ENCODE assay signal across 9 mouse cellular contexts in the genomic region with DNA sequence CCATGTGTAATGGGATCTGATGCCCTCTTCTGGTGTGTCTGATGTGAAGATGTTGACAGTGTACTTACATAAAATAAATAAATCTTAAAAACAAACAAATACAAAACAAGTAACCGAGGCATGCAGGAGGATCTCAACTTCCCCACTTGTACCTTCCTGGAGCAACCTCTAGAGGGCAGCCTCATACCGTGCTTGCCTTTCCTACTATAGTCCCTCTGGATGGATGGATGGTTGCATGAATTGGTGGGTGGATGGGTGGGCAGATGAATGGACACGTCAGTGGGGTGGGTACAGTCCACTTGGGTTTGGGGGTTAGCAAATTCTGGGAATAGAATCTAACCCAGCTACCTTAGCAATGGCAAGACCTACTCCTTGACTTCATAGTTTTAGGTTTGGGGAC. TPM values are rescaled to one million over a fixed set of nuclear protein-coding genes. Genes with fewer than 3 reads are reported as not detected.
DNase-seq lines count a peak whose midpoint lies in the region; ATAC-seq and TF ChIP-seq lines count a peak whose summit lies in the region.
"Had no signal": no experiment of that assay in that cellular context is flagged by ENCODE, and none has a peak within 500 bp of the region (broad histone marks: within the 10 kb centered on the region; RNA-seq: fewer than 3 reads in every experiment).

No protein-coding gene starts in this region.

- no peak overlapping the region for H3K9ac ChIP-seq in ES-Bruce4 (ENCODE audit: low read depth, poor library complexity, severe bottlenecking)
- no peak overlapping the region for H3K9ac ChIP-seq in midbrain, postnatal 0 days (replicated peaks; ENCODE audit: low read length, poor library complexity, severe bottlenecking)

- WGBS in midbrain, postnatal 0 days: 14% methylated on average over 3 of the region's 3 CpGs

- no peak overlapping the region for H3K4me2 ChIP-seq in midbrain, postnatal 0 days (ENCODE audit: low read depth, low read length, poor library complexity, severe bottlenecking)

- TF ChIP-seq EP300 in ES-Bruce4 (IDR thresholded peaks at IDR 0.05; ENCODE audit: insufficient read depth, low read depth, low read length): no peak

- H3K4me3 ChIP-seq in layer of hippocampus, adult 2 months: no peak overlapping the region
- H3K4me3 ChIP-seq in ES-Bruce4 (ENCODE audit: low read depth, low read length): no peak overlapping the region
- no peak overlapping the region for H3K4me3 ChIP-seq in midbrain, postnatal 0 days (ENCODE audit: low read depth, low read length)

- no peaks in the 10 kb centered on the region for H3K27me3 ChIP-seq in ES-Bruce4 (ENCODE audit: control insufficient read depth, insufficient read depth, low read length, poor library complexity, severe bottlenecking)
- no peaks in the 10 kb centered on the region for H3K27me3 ChIP-seq in midbrain, postnatal 0 days (ENCODE audit: insufficient read depth, low read length)

- H3K4me1 ChIP-seq in ES-Bruce4 (ENCODE audit: control insufficient read depth, insufficient read depth, low read length): no peaks in the 10 kb centered on the region
- H3K4me1 ChIP-seq in midbrain, postnatal 0 days (ENCODE audit: insufficient read depth, low read length): no peaks in the 10 kb centered on the region

- H3K9me3 ChIP-seq in ES-Bruce4 (replicated peaks; ENCODE audit: control insufficient read depth, insufficient read depth, low read length, poor library complexity, severe bottlenecking): no peaks in the 10 kb centered on the region
- no peaks in the 10 kb centered on the region for H3K9me3 ChIP-seq in midbrain, postnatal 0 days (ENCODE audit: low read length)

- no peak for TF ChIP-seq POLR2A in ES-Bruce4 (IDR thresholded peaks at IDR 0.05; ENCODE audit: insufficient read depth, low read length)

- no peak for ATAC-seq in midbrain, postnatal 0 days (ENCODE audit: low FRiP score)

- TF ChIP-seq CTCF in layer of hippocampus, adult 2 months (conservative IDR thresholded peaks at IDR 0.05): peak; percentile 90
- TF ChIP-seq CTCF in ES-Bruce4 (IDR thresholded peaks at IDR 0.05; ENCODE audit: low read depth, low read length): peak; percentile 97
- TF ChIP-seq CTCF in midbrain, postnatal 0 days (IDR thresholded peaks at IDR 0.05): peak; percentile 77

- H3K27ac ChIP-seq in layer of hippocampus, adult 2 months: no peak overlapping the region
- no peak overlapping the region for H3K27ac ChIP-seq in ES-Bruce4 (ENCODE audit: insufficient read depth, low read length)
- H3K27ac ChIP-seq in midbrain, postnatal 0 days (ENCODE audit: low read depth, low read length): no peak overlapping the region

- DNase-seq in layer of hippocampus, adult 2 months (ENCODE audit: low spot score in 2 of 2): peak in 1 of 2 experiments; percentile 47
- DNase-seq in layer of hippocampus, adult 9-11 months: no peak
- DNase-seq in adrenal gland, adult 2 months: peak; percentile 51
- peak; percentile 53 for DNase-seq in forelimb bud, embryonic 11.5 days (ENCODE audit: low read depth, low spot score)
- peak; percentile 73 for DNase-seq in kidney, postnatal 10 days
- peak; percentile 31 for DNase-seq in midbrain, postnatal 0 days (ENCODE audit: low spot score)
- DNase-seq in urinary bladder, postnatal 4 days (ENCODE audit: low spot score in 2 of 2): peak; percentile 29 to 67

- no peaks in the 10 kb centered on the region for H3K36me3 ChIP-seq in ES-Bruce4 (ENCODE audit: control insufficient read depth, insufficient read depth, low read length, poor library complexity, severe bottlenecking)
- no peaks in the 10 kb centered on the region for H3K36me3 ChIP-seq in midbrain, postnatal 0 days (ENCODE audit: insufficient read depth, low read length)

RNA-seq across cellular contexts. Expression of gene Atp5g1, which starts 17.9 kb away (rescaled TPM):
- 100 to 1,000 TPM; 409 to 414 TPM for total RNA-seq in layer of hippocampus, adult 2 months (2021)
- polyA plus RNA-seq in ES-Bruce4 (2011; ENCODE audit: insufficient read depth, insufficient read length, low read depth, missing spikeins): 184 and 191 TPM in 2 replicates
- total RNA-seq in adrenal gland, adult 2 months (2021): 100 to 1,000 TPM; 240 to 384 TPM
- 484 and 733 TPM in 2 replicates for polyA plus RNA-seq in adrenal gland, adult 2 months (2012; rRNA removed)
- 469 and 710 TPM in 2 replicates for total RNA-seq in midbrain, postnatal 0 days (2014; rRNA removed)
- polyA plus RNA-seq in midbrain, postnatal 0 days (2015; fragmentation: Nextera tagmentation; extraction: Ambion mirVana): 984 and 1,088 TPM in 2 replicates

RNA-seq across cellular contexts. Expression of gene Calcoco2, which starts 18.4 kb away (rescaled TPM):
- not detected for total RNA-seq in layer of hippocampus, adult 2 months (2021)
- polyA plus RNA-seq in ES-Bruce4 (2011; ENCODE audit: insufficient read depth, insufficient read length, low read depth, missing spikeins): 16.7 and 18.0 TPM in 2 replicates
- not detected for total RNA-seq in adrenal gland, adult 2 months (2021)
- not detected in 2 replicates for polyA plus RNA-seq in adrenal gland, adult 2 months (2012; rRNA removed)
- not detected in 2 replicates for total RNA-seq in midbrain, postnatal 0 days (2014; rRNA removed)
- polyA plus RNA-seq in midbrain, postnatal 0 days (2015; fragmentation: Nextera tagmentation; extraction: Ambion mirVana): not detected in 2 replicates
- total RNA-seq: gastrocnemius, postnatal 36 days had no signal

RNA-seq across cellular contexts. Expression of gene Ube2z, which starts 28.2 kb away (rescaled TPM):
- 10 to 100 TPM; 54.4 to 56.2 TPM for total RNA-seq in layer of hippocampus, adult 2 months (2021)
- polyA plus RNA-seq in ES-Bruce4 (2011; ENCODE audit: insufficient read depth, insufficient read length, low read depth, missing spikeins): 85.7 and 86.6 TPM in 2 replicates
- 10 to 100 TPM; 45.3 to 46.5 TPM for total RNA-seq in adrenal gland, adult 2 months (2021)
- polyA plus RNA-seq in adrenal gland, adult 2 months (2012; rRNA removed): 17.0 and 20.7 TPM in 2 replicates
- total RNA-seq in midbrain, postnatal 0 days (2014; rRNA removed): 59.7 and 62.2 TPM in 2 replicates
- polyA plus RNA-seq in midbrain, postnatal 0 days (2015; fragmentation: Nextera tagmentation; extraction: Ambion mirVana): 33.0 and 36.0 TPM in 2 replicates

RNA-seq across cellular contexts. Expression of gene Ttll6, which starts 40.2 kb away (rescaled TPM):
- under 1 TPM; 0.22 to 0.46 TPM for total RNA-seq in layer of hippocampus, adult 2 months (2021)
- polyA plus RNA-seq in ES-Bruce4 (2011; ENCODE audit: insufficient read depth, insufficient read length, low read depth, missing spikeins): 6.9 and 7.9 TPM in 2 replicates
- not detected for total RNA-seq in adrenal gland, adult 2 months (2021)
- polyA plus RNA-seq in adrenal gland, adult 2 months (2012; rRNA removed): 0.03 TPM in 1 of 2 replicates, not detected in the other
- 0.16 and 0.38 TPM in 2 replicates for total RNA-seq in midbrain, postnatal 0 days (2014; rRNA removed)
- polyA plus RNA-seq in midbrain, postnatal 0 days (2015; fragmentation: Nextera tagmentation; extraction: Ambion mirVana): 0.16 and 0.39 TPM in 2 replicates
- total RNA-seq: gastrocnemius, postnatal 36 days had no signal

RNA-seq across cellular contexts. Expression of gene Snf8, which starts 58.7 kb away (rescaled TPM):
- 10 to 100 TPM; 92.8 to 96.8 TPM for total RNA-seq in layer of hippocampus, adult 2 months (2021)
- polyA plus RNA-seq in ES-Bruce4 (2011; ENCODE audit: insufficient read depth, insufficient read length, low read depth, missing spikeins): 56.1 and 62.1 TPM in 2 replicates
- 10 to 100 TPM; 79.5 to 92.8 TPM for total RNA-seq in adrenal gland, adult 2 months (2021)
- 9.6 and 11.3 TPM in 2 replicates for polyA plus RNA-seq in adrenal gland, adult 2 months (2012; rRNA removed)
- 23.2 and 38.6 TPM in 2 replicates for total RNA-seq in midbrain, postnatal 0 days (2014; rRNA removed)
- polyA plus RNA-seq in midbrain, postnatal 0 days (2015; fragmentation: Nextera tagmentation; extraction: Ambion mirVana): 114 TPM in 2 replicates
